8 mouse cellular contexts compared by ENCODE assay signal in genomic region chr5:30886731-30887130, GRCm38 (mm10). TPM values are rescaled to one million over a fixed set of nuclear protein-coding genes. Genes with fewer than 3 reads are reported as not detected.
DNase-seq lines count a peak whose midpoint lies in the region; ATAC-seq and TF ChIP-seq lines count a peak whose summit lies in the region.

No protein-coding gene starts in this region.

- H3K9me3 ChIP-seq in lung, postnatal 0 days (ENCODE audit: low read length) = no peaks in the 10 kb centered on the region
- H3K9me3 ChIP-seq in limb, embryonic 12.5 days = no peaks in the 10 kb centered on the region
- no peaks in the 10 kb centered on the region for H3K9me3 ChIP-seq in stomach, embryonic 14.5 days (ENCODE audit: control insufficient read depth, low read depth, low read length)

- H3K27ac ChIP-seq in lung, postnatal 0 days (ENCODE audit: low read length) = peak overlapping the region; percentile 93
- H3K27ac ChIP-seq in limb, embryonic 12.5 days = peak overlapping the region; percentile 98
- peak overlapping the region; percentile 97 for H3K27ac ChIP-seq in stomach, embryonic 14.5 days (ENCODE audit: low read length)

- H3K36me3 ChIP-seq in lung, postnatal 0 days (ENCODE audit: insufficient read depth, low read length) = no peaks in the 10 kb centered on the region
- peaks cover 13% of the 10 kb centered on the region for H3K36me3 ChIP-seq in limb, embryonic 12.5 days
- peaks cover 8% of the 10 kb centered on the region for H3K36me3 ChIP-seq in stomach, embryonic 14.5 days (ENCODE audit: control insufficient read depth, insufficient read depth, low read length)

- peak overlapping the region; percentile 77 for H3K4me3 ChIP-seq in lung, postnatal 0 days (ENCODE audit: low read depth, low read length)
- H3K4me3 ChIP-seq in limb, embryonic 12.5 days (replicated peaks) = peak overlapping the region; percentile 74
- H3K4me3 ChIP-seq in stomach, embryonic 14.5 days (ENCODE audit: low read depth, low read length) = peak overlapping the region; percentile 71

- WGBS in lung, postnatal 0 days = 17% methylated on average over 5 of the region's 5 CpGs
- WGBS in limb, embryonic 12.5 days = 35% methylated on average over 5 of the region's 5 CpGs
- 28% methylated on average over 5 of the region's 5 CpGs for WGBS in stomach, embryonic 14.5 days

- no peak for TF ChIP-seq CTCF in lung, postnatal 0 days (IDR thresholded peaks at IDR 0.05)

- H3K4me1 ChIP-seq in lung, postnatal 0 days (ENCODE audit: insufficient read depth, low read depth, low read length) = peaks cover 7% of the 10 kb centered on the region; the same call in 1 of the 2 replicates
- peaks cover 22% of the 10 kb centered on the region for H3K4me1 ChIP-seq in limb, embryonic 12.5 days (replicated peaks)
- H3K4me1 ChIP-seq in stomach, embryonic 14.5 days (ENCODE audit: control insufficient read depth, insufficient read depth, low read length) = peaks cover 17% of the 10 kb centered on the region; the same call in 1 of the 2 replicates

- no peaks in the 10 kb centered on the region for H3K27me3 ChIP-seq in lung, postnatal 0 days (replicated peaks; ENCODE audit: insufficient read depth, low read length)
- H3K27me3 ChIP-seq in limb, embryonic 12.5 days = no peaks in the 10 kb centered on the region
- no peaks in the 10 kb centered on the region for H3K27me3 ChIP-seq in stomach, embryonic 14.5 days (ENCODE audit: control insufficient read depth, insufficient read depth, low read length)

- no peak for TF ChIP-seq EP300 in lung, postnatal 0 days (IDR thresholded peaks at IDR 0.05)

- peak overlapping the region; percentile 88 for H3K4me2 ChIP-seq in lung, postnatal 0 days (replicated peaks; ENCODE audit: low read depth, low read length)
- H3K4me2 ChIP-seq in limb, embryonic 12.5 days = peak overlapping the region; percentile 68
- H3K4me2 ChIP-seq in stomach, embryonic 14.5 days (replicated peaks; ENCODE audit: low read depth, low read length) = peak overlapping the region; percentile 80

- H3K9ac ChIP-seq in lung, postnatal 0 days (replicated peaks; ENCODE audit: low read depth) = peak overlapping the region; percentile 59; the same call in 1 of the 2 replicates
- peak overlapping the region; percentile 70 for H3K9ac ChIP-seq in limb, embryonic 12.5 days (replicated peaks)
- peak overlapping the region; percentile 60; the same call in 1 of the 2 replicates for H3K9ac ChIP-seq in stomach, embryonic 14.5 days (replicated peaks; ENCODE audit: low read depth, low read length)

- no peak for ATAC-seq in cerebellum, adult (ENCODE audit: insufficient number of reproducible peaks, low FRiP score, low TSS enrichment)
- ATAC-seq in lung, postnatal 0 days = no peak
- no peak for ATAC-seq in limb, embryonic 12.5 days (ENCODE audit: insufficient number of reproducible peaks, insufficient read depth, low FRiP score, low TSS enrichment, low read depth)
- no peak for ATAC-seq in stomach, embryonic 14.5 days (ENCODE audit: insufficient number of reproducible peaks, insufficient read depth, low FRiP score, low read depth)

- peak; percentile 5 for DNase-seq in cerebellum, adult 11-12 months
- no peak for DNase-seq in lung, postnatal 0 days (ENCODE audit: low spot score)
- DNase-seq in lung, postnatal 4 days = no peak
- DNase-seq in gastrocnemius, postnatal 10 days = no peak
- no peak for DNase-seq in adrenal gland, postnatal 14 days

RNA-seq across cellular contexts. Expression of gene Agbl5, which starts 1.8 kb away (rescaled TPM):
- 9.9 and 10.2 TPM in 2 replicates for polyA plus RNA-seq in lung, postnatal 0 days (2015; fragmentation: Nextera tagmentation; extraction: Ambion mirVana)
- polyA plus RNA-seq in limb, embryonic 12.5 days (2016; fragmentation: Nextera tagmentation; extraction: Ambion mirVana) = 35.8 and 42.0 TPM in 2 replicates
- 27.5 and 34.0 TPM in 2 replicates for polyA plus RNA-seq in stomach, embryonic 14.5 days (2014; fragmentation: Nextera tagmentation; extraction: Ambion mirVana)
- 1 to 10 TPM; 4.5 to 5.0 TPM for total RNA-seq in gastrocnemius, postnatal 10 days (2021)
- 10.4 and 11.7 TPM in 2 replicates for total RNA-seq in adrenal gland, postnatal 14 days (2021)

RNA-seq across cellular contexts. Expression of gene Tmem214, which starts 18.9 kb away (rescaled TPM):
- polyA plus RNA-seq in lung, postnatal 0 days (2015; fragmentation: Nextera tagmentation; extraction: Ambion mirVana) = 58.2 and 63.8 TPM in 2 replicates
- polyA plus RNA-seq in limb, embryonic 12.5 days (2016; fragmentation: Nextera tagmentation; extraction: Ambion mirVana) = 80.4 and 84.6 TPM in 2 replicates
- 58.6 and 68.7 TPM in 2 replicates for polyA plus RNA-seq in stomach, embryonic 14.5 days (2014; fragmentation: Nextera tagmentation; extraction: Ambion mirVana)
- 10 to 100 TPM; 40.4 to 46.9 TPM for total RNA-seq in gastrocnemius, postnatal 10 days (2021)
- 48.5 and 55.1 TPM in 2 replicates for total RNA-seq in adrenal gland, postnatal 14 days (2021)

RNA-seq across cellular contexts. Expression of gene Ost4, which starts 20.9 kb away (rescaled TPM):
- 340 and 365 TPM in 2 replicates for polyA plus RNA-seq in lung, postnatal 0 days (2015; fragmentation: Nextera tagmentation; extraction: Ambion mirVana)
- polyA plus RNA-seq in limb, embryonic 12.5 days (2016; fragmentation: Nextera tagmentation; extraction: Ambion mirVana) = 351 and 355 TPM in 2 replicates
- 476 and 515 TPM in 2 replicates for polyA plus RNA-seq in stomach, embryonic 14.5 days (2014; fragmentation: Nextera tagmentation; extraction: Ambion mirVana)
- 100 to 1,000 TPM; 149 to 168 TPM for total RNA-seq in gastrocnemius, postnatal 10 days (2021)
- total RNA-seq in adrenal gland, postnatal 14 days (2021) = 210 and 212 TPM in 2 replicates

RNA-seq across cellular contexts. Expression of gene Emilin1, which starts 26.5 kb away (rescaled TPM):
- 121 and 135 TPM in 2 replicates for polyA plus RNA-seq in lung, postnatal 0 days (2015; fragmentation: Nextera tagmentation; extraction: Ambion mirVana)
- polyA plus RNA-seq in limb, embryonic 12.5 days (2016; fragmentation: Nextera tagmentation; extraction: Ambion mirVana) = 221 and 225 TPM in 2 replicates
- polyA plus RNA-seq in stomach, embryonic 14.5 days (2014; fragmentation: Nextera tagmentation; extraction: Ambion mirVana) = 208 and 230 TPM in 2 replicates
- 10 to 100 TPM; 42.2 to 60.5 TPM for total RNA-seq in gastrocnemius, postnatal 10 days (2021)
- total RNA-seq in adrenal gland, postnatal 14 days (2021) = 46.2 and 51.0 TPM in 2 replicates

RNA-seq across cellular contexts. Expression of gene Khk, which starts 34.5 kb away (rescaled TPM):
- 43.6 and 48.7 TPM in 2 replicates for polyA plus RNA-seq in lung, postnatal 0 days (2015; fragmentation: Nextera tagmentation; extraction: Ambion mirVana)
- 11.7 and 14.6 TPM in 2 replicates for polyA plus RNA-seq in limb, embryonic 12.5 days (2016; fragmentation: Nextera tagmentation; extraction: Ambion mirVana)
- 19.2 and 24.2 TPM in 2 replicates for polyA plus RNA-seq in stomach, embryonic 14.5 days (2014; fragmentation: Nextera tagmentation; extraction: Ambion mirVana)
- total RNA-seq in gastrocnemius, postnatal 10 days (2021) = 10 to 100 TPM; 27.9 TPM
- 48.4 and 70.5 TPM in 2 replicates for total RNA-seq in adrenal gland, postnatal 14 days (2021)
